8 mouse cellular contexts compared by ENCODE assay signal in the genomic region with DNA sequence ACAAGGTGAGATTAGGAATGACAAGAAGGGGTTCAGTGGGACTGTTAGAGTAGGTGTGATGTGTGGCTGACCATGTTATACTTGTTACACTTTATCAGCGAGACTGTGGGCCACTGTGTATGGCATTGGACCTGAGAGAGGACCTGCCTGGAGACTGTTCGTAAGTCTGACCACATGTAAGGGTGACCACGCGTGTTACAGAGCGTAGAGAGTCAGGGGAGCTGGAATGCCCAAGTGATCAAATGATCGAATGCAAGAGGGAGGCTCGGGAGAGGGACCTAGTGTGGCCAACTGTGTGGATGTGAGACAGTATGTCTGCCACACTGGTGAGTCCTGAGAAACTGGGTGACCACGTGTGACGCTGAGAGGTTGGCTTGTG. TPM values are rescaled to one million over a fixed set of nuclear protein-coding genes. Genes with fewer than 3 reads are reported as not detected.
A peak's percentile ranks its signal among the peaks of the same experiment; 100 is the strongest.
DNase-seq lines count a peak whose midpoint lies in the region; ATAC-seq and TF ChIP-seq lines count a peak whose summit lies in the region.

No protein-coding gene starts in this region.

- 37% methylated on average over 9 of the region's 9 CpGs for WGBS in heart, adult 2 months
- WGBS in neural tube, embryonic 11.5 days: 44% methylated on average over 9 of the region's 9 CpGs
- WGBS in limb, embryonic 15.5 days: 35% methylated on average over 9 of the region's 9 CpGs
- 41% methylated on average over 9 of the region's 9 CpGs for WGBS in stomach, postnatal 0 days

- H3K4me1 ChIP-seq in heart, adult 2 months (ENCODE audit: control insufficient read depth, insufficient read depth, low read length): no peaks in the 10 kb centered on the region; the same call in 1 of the 2 replicates
- H3K4me1 ChIP-seq in neural tube, embryonic 11.5 days (ENCODE audit: control insufficient read depth, insufficient read depth, low read length): peaks cover 30% of the 10 kb centered on the region
- peaks cover 57% of the 10 kb centered on the region for H3K4me1 ChIP-seq in limb, embryonic 15.5 days
- H3K4me1 ChIP-seq in stomach, postnatal 0 days (replicated peaks; ENCODE audit: control insufficient read depth, insufficient read depth): no peaks in the 10 kb centered on the region; the same call in 1 of the 2 replicates

- no peak overlapping the region for H3K27ac ChIP-seq in heart, adult 2 months
- H3K27ac ChIP-seq in neural tube, embryonic 11.5 days (ENCODE audit: low read depth, low read length): no peak overlapping the region
- no peak overlapping the region for H3K27ac ChIP-seq in limb, embryonic 15.5 days
- H3K27ac ChIP-seq in stomach, postnatal 0 days (replicated peaks): no peak overlapping the region

- H3K9me3 ChIP-seq in neural tube, embryonic 11.5 days (ENCODE audit: control insufficient read depth, low read length): no peaks in the 10 kb centered on the region
- H3K9me3 ChIP-seq in limb, embryonic 15.5 days: no peaks in the 10 kb centered on the region
- H3K9me3 ChIP-seq in stomach, postnatal 0 days (ENCODE audit: control insufficient read depth, low read length): no peaks in the 10 kb centered on the region

- intact Hi-C loops in heart, adult 2 months (cut with DNase I): loop anchor here (1.0 to 5.0 kb wide), 3 partner anchors 18 to 145 kb away; no protein-coding TSS in a partner anchor

- no peak for TF ChIP-seq POLR2A in heart, adult 2 months (IDR thresholded peaks at IDR 0.05; ENCODE audit: insufficient read depth, low read depth, low read length)

- no peaks in the 10 kb centered on the region for H3K27me3 ChIP-seq in heart, adult 2 months (ENCODE audit: control insufficient read depth, insufficient read depth, low read length)
- peaks cover 21% of the 10 kb centered on the region for H3K27me3 ChIP-seq in neural tube, embryonic 11.5 days (ENCODE audit: control insufficient read depth, insufficient read depth, low read length)
- H3K27me3 ChIP-seq in limb, embryonic 15.5 days: 0 out of 2 replicates have a peak, but pooled peaks cover 6% of the 10 kb centered on the region
- no peaks in the 10 kb centered on the region for H3K27me3 ChIP-seq in stomach, postnatal 0 days (ENCODE audit: control insufficient read depth, insufficient read depth, low read length)

- peak; percentile 90 for DNase-seq in heart, adult 11 months
- DNase-seq in heart, adult 2 months: no peak
- no peak for DNase-seq in neural tube, embryonic 11.5 days (ENCODE audit: low spot score)
- DNase-seq in neural tube, embryonic 10.5 days (ENCODE audit: extremely low spot score, low spot score): no peak
- no peak for DNase-seq in stomach, postnatal 0 days (ENCODE audit: low spot score)
- no peak for DNase-seq in right cerebral cortex, adult 18-20 months
- DNase-seq in natural killer cell, adult 2 months (ENCODE audit: low spot score in 2 of 2): no peak

- H3K79me2 ChIP-seq in heart, adult 2 months (replicated peaks; ENCODE audit: control insufficient read depth, insufficient read depth, low read length): no peaks in the 10 kb centered on the region

- no peak for ATAC-seq in neural tube, embryonic 11.5 days (ENCODE audit: insufficient read depth, low FRiP score, low TSS enrichment)
- no peak for ATAC-seq in limb, embryonic 15.5 days (ENCODE audit: insufficient number of reproducible peaks, low FRiP score, low TSS enrichment, low read depth)
- ATAC-seq in stomach, postnatal 0 days (ENCODE audit: low FRiP score, low TSS enrichment): no peak; the same call in 1 of the 2 replicates

- no peak; the same call in 1 of the 2 replicates for TF ChIP-seq CTCF in heart, adult 2 months (IDR thresholded peaks at IDR 0.05)
- TF ChIP-seq CTCF in stomach, postnatal 0 days (IDR thresholded peaks at IDR 0.05; ENCODE audit: low read depth): no peak

- no peak for TF ChIP-seq EP300 in heart, adult 2 months (IDR thresholded peaks at IDR 0.05; ENCODE audit: insufficient read depth, low read depth, low read length)
- TF ChIP-seq EP300 in stomach, postnatal 0 days (optimal IDR thresholded peaks at IDR 0.05): no peak

- H3K4me3 ChIP-seq in heart, adult 2 months: no peak overlapping the region
- H3K4me3 ChIP-seq in neural tube, embryonic 11.5 days (ENCODE audit: low read depth, low read length): 0 out of 2 replicates have a peak overlapping the region, but pooled peaks have one; percentile 4
- peak overlapping the region; percentile 43 for H3K4me3 ChIP-seq in limb, embryonic 15.5 days
- H3K4me3 ChIP-seq in stomach, postnatal 0 days (ENCODE audit: low read depth, low read length): peak overlapping the region; percentile 33; the same call in 1 of the 2 replicates

- H3K9ac ChIP-seq in heart, adult 2 months (ENCODE audit: low read depth, low read length): no peak overlapping the region
- no peak overlapping the region for H3K9ac ChIP-seq in neural tube, embryonic 11.5 days (ENCODE audit: low read length)
- peak overlapping the region; percentile 21; the same call in 1 of the 2 replicates for H3K9ac ChIP-seq in limb, embryonic 15.5 days
- no peak overlapping the region for H3K9ac ChIP-seq in stomach, postnatal 0 days (ENCODE audit: low read length)

- H3K36me3 ChIP-seq in heart, adult 2 months (ENCODE audit: control insufficient read depth, insufficient read depth, low read length): no peaks in the 10 kb centered on the region
- H3K36me3 ChIP-seq in neural tube, embryonic 11.5 days (ENCODE audit: control insufficient read depth, insufficient read depth, low read length): no peaks in the 10 kb centered on the region
- H3K36me3 ChIP-seq in limb, embryonic 15.5 days: peaks cover 15% of the 10 kb centered on the region
- no peaks in the 10 kb centered on the region for H3K36me3 ChIP-seq in stomach, postnatal 0 days (ENCODE audit: control insufficient read depth, insufficient read depth, low read length)

- H3K4me2 ChIP-seq in neural tube, embryonic 11.5 days (ENCODE audit: low read depth): peak overlapping the region; percentile 42
- peak overlapping the region; percentile 67 for H3K4me2 ChIP-seq in limb, embryonic 15.5 days
- peak overlapping the region; percentile 58 for H3K4me2 ChIP-seq in stomach, postnatal 0 days (replicated peaks; ENCODE audit: low read depth)

RNA-seq across cellular contexts. Expression of a gene that starts 0.8 kb away (rescaled TPM):
- 1 to 10 TPM in 1 of 2 experiments, under 1 TPM in 1; 0.47 to 1.6 TPM for total RNA-seq in heart, adult 2 months (2021)
- 7.4 and 13.1 TPM in 2 replicates for polyA plus RNA-seq in heart, adult 2 months (2012; rRNA removed)
- 7.0 and 7.2 TPM in 2 replicates for polyA plus RNA-seq in neural tube, embryonic 11.5 days (2014; fragmentation: Nextera tagmentation; extraction: Ambion mirVana)
- 11.8 and 15.0 TPM in 2 replicates for polyA plus RNA-seq in limb, embryonic 15.5 days (2015; fragmentation: Nextera tagmentation; extraction: Ambion mirVana)
- polyA plus RNA-seq in stomach, postnatal 0 days (2015; fragmentation: Nextera tagmentation; extraction: Ambion mirVana): 7.3 and 7.4 TPM in 2 replicates

RNA-seq across cellular contexts. Expression of a gene that starts 13.9 kb away (rescaled TPM):
- 1 to 10 TPM; 1.9 to 2.9 TPM for total RNA-seq in heart, adult 2 months (2021)
- polyA plus RNA-seq in heart, adult 2 months (2012; rRNA removed): 5.2 and 7.4 TPM in 2 replicates
- 0.41 and 0.76 TPM in 2 replicates for polyA plus RNA-seq in neural tube, embryonic 11.5 days (2014; fragmentation: Nextera tagmentation; extraction: Ambion mirVana)
- polyA plus RNA-seq in limb, embryonic 15.5 days (2015; fragmentation: Nextera tagmentation; extraction: Ambion mirVana): 4.0 and 5.1 TPM in 2 replicates
- polyA plus RNA-seq in stomach, postnatal 0 days (2015; fragmentation: Nextera tagmentation; extraction: Ambion mirVana): 1.5 and 1.6 TPM in 2 replicates

RNA-seq across cellular contexts. Expression of a gene that starts 17.2 kb away (rescaled TPM):
- 10 to 100 TPM in 1 of 2 experiments, 1 to 10 TPM in 1; 8.6 to 12.1 TPM for total RNA-seq in heart, adult 2 months (2021)
- polyA plus RNA-seq in heart, adult 2 months (2012; rRNA removed): 19.6 and 20.0 TPM in 2 replicates
- 9.5 and 10.6 TPM in 2 replicates for polyA plus RNA-seq in neural tube, embryonic 11.5 days (2014; fragmentation: Nextera tagmentation; extraction: Ambion mirVana)
- 4.0 TPM in 2 replicates for polyA plus RNA-seq in limb, embryonic 15.5 days (2015; fragmentation: Nextera tagmentation; extraction: Ambion mirVana)
- polyA plus RNA-seq in stomach, postnatal 0 days (2015; fragmentation: Nextera tagmentation; extraction: Ambion mirVana): 3.5 and 5.1 TPM in 2 replicates

RNA-seq across cellular contexts. Expression of a gene that starts 31.6 kb away (rescaled TPM):
- 100 to 1,000 TPM; 168 to 175 TPM for total RNA-seq in heart, adult 2 months (2021)
- polyA plus RNA-seq in heart, adult 2 months (2012; rRNA removed): 163 and 206 TPM in 2 replicates
- polyA plus RNA-seq in neural tube, embryonic 11.5 days (2014; fragmentation: Nextera tagmentation; extraction: Ambion mirVana): 257 and 263 TPM in 2 replicates
- 85.8 and 99.4 TPM in 2 replicates for polyA plus RNA-seq in limb, embryonic 15.5 days (2015; fragmentation: Nextera tagmentation; extraction: Ambion mirVana)
- 49.1 and 58.7 TPM in 2 replicates for polyA plus RNA-seq in stomach, postnatal 0 days (2015; fragmentation: Nextera tagmentation; extraction: Ambion mirVana)

RNA-seq across cellular contexts. Expression of a gene that starts 49.6 kb away (rescaled TPM):
- 10 to 100 TPM; 15.3 to 19.9 TPM for total RNA-seq in heart, adult 2 months (2021)
- polyA plus RNA-seq in heart, adult 2 months (2012; rRNA removed): 24.5 and 26.2 TPM in 2 replicates
- 10.9 and 11.2 TPM in 2 replicates for polyA plus RNA-seq in neural tube, embryonic 11.5 days (2014; fragmentation: Nextera tagmentation; extraction: Ambion mirVana)
- polyA plus RNA-seq in limb, embryonic 15.5 days (2015; fragmentation: Nextera tagmentation; extraction: Ambion mirVana): 20.5 and 21.9 TPM in 2 replicates
- 7.5 and 8.8 TPM in 2 replicates for polyA plus RNA-seq in stomach, postnatal 0 days (2015; fragmentation: Nextera tagmentation; extraction: Ambion mirVana)
